Mouse (Mus musculus): ENCODE data around the gene Ipmk.

GRCm38 (mm10) chr10:71405523-71406217 lies 58.1 kb downstream of the Ipmk start:
- TF ChIP-seq POLR2A (IDR thresholded peaks at IDR 0.05; ENCODE audit: low read depth, low read length) (no peak), CTCF (IDR thresholded peaks at IDR 0.05; ENCODE audit: borderline replicate concordance, insufficient read depth, low read length) (no peak)

Data from embryonic fibroblast, embryonic 13.5 days (primary cell).